Mouse (Mus musculus) hindbrain, embryonic 15.5 days (tissue): ENCODE data around the gene Csad. TPM values are rescaled to one million over a fixed set of nuclear protein-coding genes. Genes with fewer than 3 reads are reported as not detected.

Experiments
- ATAC-seq: fragments of 200-750 bp; cut with Nextera tagmentation; 2 replicates; pipeline ENCODE4 v1.8.0; 2017; ENCODE audit warnings: low read depth, moderate number of reproducible peaks, moderate TSS enrichment; ENCODE audit not compliant: low FRiP score
- H3K27ac ChIP-seq: fragments of 300-500 bp; sonication (generic); replicated peaks from 2 replicates; pipeline ENCODE4 v1.5.1; 2015; ENCODE audit warnings: mild to moderate bottlenecking, inconsistent platforms
- H3K27me3 ChIP-seq: fragments of 300-500 bp; sonication (generic); 2 replicates; pipeline ENCODE4 v1.6.1; 2015; ENCODE audit warnings: control low read depth, inconsistent platforms
- H3K36me3 ChIP-seq: fragments of 300-500 bp; sonication (generic); 2 replicates; pipeline ENCODE4 v1.6.1; 2015; ENCODE audit warnings: control low read depth, inconsistent platforms
- H3K4me1 ChIP-seq: fragments of 300-500 bp; sonication (generic); replicated peaks from 2 replicates; pipeline ENCODE4 v1.6.1; 2015; ENCODE audit warnings: control low read depth, inconsistent platforms
- H3K4me2 ChIP-seq: fragments of 300-500 bp; sonication (generic); 2 replicates; pipeline ENCODE4 v1.6.1; 2015; ENCODE audit warnings: moderate library complexity, mild to moderate bottlenecking, inconsistent platforms
- H3K4me3 ChIP-seq: fragments of 300-500 bp; sonication (generic); 2 replicates; pipeline ENCODE4 v1.5.1; 2015; ENCODE audit warnings: mild to moderate bottlenecking, inconsistent platforms
- H3K9ac ChIP-seq: fragments of 300-500 bp; sonication (generic); 2 replicates; pipeline ENCODE4 v1.6.1; 2015; ENCODE audit warnings: inconsistent platforms
- H3K9me3 ChIP-seq: fragments of 300-500 bp; sonication (generic); 2 replicates; pipeline ENCODE4 v1.6.1; 2016; ENCODE audit warnings: control low read depth, inconsistent platforms
- WGBS: fragments of 180-500 bp; shearing (Covaris S2); methylation state at CpG from one replicate; pipeline ENCODE4 v1.1.7; 2015; 5-methylcytosine and 5-hydroxymethylcytosine counted together
- polyA plus RNA-seq: library from polyadenylated mRNA; unstranded; fragments of >200 nt; fragmentation: Nextera tagmentation; extraction: Ambion mirVana; gene quantifications from 2 replicates; pipeline ENCODE4 v1.2.1, GENCODE M21; 2015

Gene Csad
- polyA plus RNA-seq: 39.2 and 40.1 TPM in 2 replicates

DNA sequence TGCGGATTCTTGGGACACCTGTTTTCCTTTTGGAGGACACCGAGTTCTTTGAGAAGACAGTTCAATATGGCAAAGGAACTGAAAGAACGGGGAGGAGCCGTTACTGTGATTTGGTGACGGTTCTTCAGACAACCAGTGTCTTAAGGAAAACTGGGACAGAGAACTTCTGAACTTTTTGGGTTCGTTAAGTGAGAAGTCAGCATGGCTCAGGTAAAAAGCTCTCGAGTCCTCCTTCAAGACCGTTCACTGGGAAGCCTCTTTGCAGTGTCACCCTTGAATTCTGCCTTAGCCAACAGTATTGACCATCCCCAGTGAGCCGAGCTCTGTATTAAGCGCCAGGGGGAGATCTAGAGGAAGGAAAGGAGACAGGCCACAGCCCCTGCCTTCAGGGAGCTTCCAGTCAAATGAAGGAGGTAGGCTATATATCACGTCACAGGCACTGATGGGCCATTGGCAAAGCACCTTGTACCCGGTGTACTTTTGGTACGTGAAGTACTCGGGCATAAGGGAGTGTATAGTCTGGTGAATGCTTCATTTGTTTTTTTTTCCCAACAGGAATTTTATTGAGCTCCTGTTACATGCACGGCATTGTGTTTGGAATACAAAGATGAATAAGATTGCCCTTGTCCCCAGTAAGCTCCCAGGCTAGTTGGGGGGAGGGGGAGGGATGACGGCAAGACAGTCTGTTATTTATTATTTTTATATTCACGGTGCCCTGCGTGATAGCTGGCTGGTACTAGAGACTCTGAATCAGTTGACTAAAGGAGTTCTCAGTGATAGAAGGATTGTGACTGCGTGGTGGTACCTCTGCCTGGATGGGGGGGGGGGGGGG is at the start of gene Csad:
Gene Csad (minus strand): TSS at position 51 of the 832 bp plus-strand sequence.
- Histone ChIP-seq H3K27me3 (no peaks in the 10 kb centered on the region), H3K9ac (peak within 1 kb of the TSS; percentile 85), H3K4me3 (peak within 1 kb of the TSS; percentile 70), H3K36me3 (peaks cover 17% of the 10 kb centered on the region), H3K4me2 (peak within 1 kb of the TSS; percentile 67), H3K27ac (peak within 1 kb of the TSS; percentile 98), H3K9me3 (no peaks in the 10 kb centered on the region), H3K4me1 (peaks cover 49% of the 10 kb centered on the region)
- 47% methylated on average over 19 of the region's 19 CpGs for WGBS
- no peak for ATAC-seq

DNA sequence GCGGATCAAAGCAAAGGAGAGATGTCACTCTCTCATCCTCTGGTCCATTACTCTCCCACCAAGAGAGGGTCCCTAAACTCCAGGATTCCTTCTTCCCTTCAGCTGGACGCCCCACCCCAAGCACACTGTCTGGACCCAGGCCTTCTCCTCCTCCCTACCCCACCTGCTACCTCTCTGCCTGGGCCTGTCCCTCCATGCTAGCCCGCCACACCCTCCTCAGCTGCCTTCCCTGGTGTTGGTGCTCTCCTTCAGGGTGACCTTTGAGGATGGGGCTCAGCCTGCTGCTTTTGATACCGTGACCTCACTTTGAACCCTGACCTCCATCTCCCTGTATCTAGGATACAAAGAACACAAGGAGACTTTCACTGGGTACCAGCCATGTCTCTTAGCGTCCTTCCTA is 46.0 kb upstream of the Csad start:
- ATAC-seq: no peak
- WGBS: 55% methylated on average over 5 of the region's 5 CpGs
- no peak overlapping the region for H3K4me2 ChIP-seq
- no peaks in the 10 kb centered on the region for H3K9me3 ChIP-seq
- no peak overlapping the region for H3K9ac ChIP-seq
- peaks cover 42% of the 10 kb centered on the region for H3K27me3 ChIP-seq
- H3K4me3 ChIP-seq: no peak overlapping the region
- H3K36me3 ChIP-seq: no peaks in the 10 kb centered on the region
- H3K27ac ChIP-seq: no peak overlapping the region
- peaks cover 27% of the 10 kb centered on the region for H3K4me1 ChIP-seq

DNA sequence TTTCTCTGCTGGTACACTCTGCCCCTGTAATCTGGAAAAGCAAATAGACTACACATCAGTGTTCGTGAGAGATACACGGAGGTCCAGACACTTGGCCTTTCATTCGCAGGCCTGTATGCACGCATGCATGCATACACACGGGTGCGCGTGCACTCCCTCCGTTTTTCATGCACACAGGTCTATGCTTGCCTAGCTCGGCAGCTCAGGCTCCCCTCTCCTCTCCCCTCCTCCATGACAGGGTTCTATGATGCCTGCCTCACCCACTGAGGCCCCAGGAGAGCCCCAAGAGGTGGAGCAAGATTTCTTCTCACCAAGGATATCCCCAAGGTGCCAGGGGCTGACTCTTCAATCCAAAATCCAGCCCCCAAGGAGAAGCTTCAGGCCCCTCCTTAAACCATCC is 45.4 kb upstream of the Csad start:
- no peak for ATAC-seq
- peak overlapping the region; percentile 47; the same call in 1 of the 2 replicates for H3K27ac ChIP-seq
- peaks cover 41% of the 10 kb centered on the region for H3K27me3 ChIP-seq
- H3K4me3 ChIP-seq: no peak overlapping the region
- no peak overlapping the region for H3K9ac ChIP-seq
- H3K4me1 ChIP-seq: peaks cover 32% of the 10 kb centered on the region
- peak overlapping the region; percentile 97; the same call in 1 of the 2 replicates for H3K4me2 ChIP-seq
- 44% methylated on average over 9 of the region's 9 CpGs for WGBS
- H3K36me3 ChIP-seq: no peaks in the 10 kb centered on the region
- no peaks in the 10 kb centered on the region for H3K9me3 ChIP-seq

DNA sequence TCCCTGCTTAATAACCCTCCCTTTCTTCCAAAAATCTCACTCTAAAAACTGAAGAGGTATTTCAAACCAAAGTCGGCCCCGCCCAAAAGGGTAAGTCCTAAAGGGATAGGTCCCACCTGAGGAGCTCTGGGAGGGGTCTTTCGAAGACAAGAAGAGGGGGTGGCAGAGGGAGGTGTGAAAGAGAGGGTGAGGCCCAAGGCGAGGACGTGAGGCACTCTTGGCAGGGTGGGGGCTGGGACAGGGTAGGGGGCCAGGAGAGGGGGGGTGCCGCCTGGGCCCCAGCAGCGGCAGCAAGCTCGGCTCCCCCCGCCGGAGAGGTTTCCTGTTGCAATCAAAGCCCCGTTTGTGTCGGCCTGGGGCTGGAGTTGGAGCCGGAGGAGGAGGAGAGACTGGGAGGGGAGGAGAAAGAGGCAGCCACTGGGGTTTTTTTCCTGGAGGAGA is 44.7 kb upstream of the Csad start:
- H3K36me3 ChIP-seq: no peaks in the 10 kb centered on the region
- ATAC-seq: no peak
- H3K9ac ChIP-seq: no peak overlapping the region
- H3K27ac ChIP-seq: peak overlapping the region; percentile 47
- H3K9me3 ChIP-seq: no peaks in the 10 kb centered on the region
- H3K4me3 ChIP-seq: no peak overlapping the region
- H3K27me3 ChIP-seq: peaks cover 42% of the 10 kb centered on the region
- peak overlapping the region; percentile 97 for H3K4me2 ChIP-seq
- 7% methylated on average over 13 of the region's 13 CpGs for whole genome bisulfite sequencing
- peaks cover 39% of the 10 kb centered on the region for H3K4me1 ChIP-seq

DNA sequence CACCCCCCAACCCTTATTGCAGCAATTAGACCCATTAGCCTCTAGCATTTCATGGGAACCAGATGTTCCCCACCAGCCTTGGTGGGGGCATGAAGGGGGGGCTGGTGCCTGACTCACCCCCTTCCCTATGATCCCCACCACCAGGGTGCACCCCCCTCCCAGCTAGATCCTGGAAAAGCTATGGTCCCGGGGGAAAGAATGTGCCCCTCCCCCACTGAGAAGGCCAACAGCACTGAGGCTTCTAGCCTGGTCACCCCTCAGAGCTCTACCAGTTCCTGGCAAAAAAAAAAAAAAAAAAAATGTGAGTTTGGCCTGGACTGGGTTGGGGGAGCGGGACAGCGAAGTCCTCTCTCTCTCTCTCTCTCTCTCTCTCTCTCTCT is 44.3 kb upstream of the Csad start:
- Histone ChIP-seq H3K9me3 (no peaks in the 10 kb centered on the region), H3K4me1 (peaks cover 44% of the 10 kb centered on the region), H3K27me3 (peaks cover 46% of the 10 kb centered on the region), H3K9ac (no peak overlapping the region), H3K4me2 (peak overlapping the region; percentile 97), H3K36me3 (no peaks in the 10 kb centered on the region), H3K27ac (no peak overlapping the region; the same call in 1 of the 2 replicates), H3K4me3 (no peak overlapping the region)
- WGBS: 0% methylated on average over 2 of the region's 3 CpGs
- no peak for ATAC-seq

DNA sequence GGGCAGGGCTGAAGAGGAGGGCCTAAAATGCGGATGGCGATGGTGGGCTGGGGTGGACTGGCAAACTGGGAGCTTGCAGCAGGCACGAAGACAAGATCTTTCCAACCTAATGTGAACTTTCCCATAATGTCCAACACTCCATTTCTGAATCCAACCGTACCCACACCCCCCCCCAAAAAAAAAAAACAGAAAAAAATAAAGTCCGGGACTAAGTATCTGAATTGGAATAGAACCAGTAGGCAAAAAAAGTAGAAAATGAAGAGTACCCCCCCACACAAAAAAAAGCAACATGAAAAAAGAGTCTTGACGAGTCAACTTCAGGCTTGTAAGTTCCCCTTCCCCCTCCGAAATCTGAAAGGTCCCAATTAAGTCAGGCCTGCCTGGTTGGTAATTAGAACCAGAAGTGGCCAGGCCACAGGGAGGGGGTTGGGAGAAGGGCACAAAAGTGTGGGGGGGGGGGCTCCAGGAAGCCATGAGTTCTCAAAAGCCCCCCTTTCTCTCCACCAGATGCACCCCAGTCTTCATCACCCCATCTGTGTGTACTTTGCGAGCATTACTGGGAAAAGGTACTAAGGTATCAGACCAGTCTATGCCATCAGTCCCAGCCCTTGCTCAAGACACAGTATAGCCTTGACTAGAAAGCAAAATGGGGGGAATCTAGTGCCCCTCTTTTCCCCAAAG is 43.7 kb upstream of the Csad start:
- Histone ChIP-seq H3K9me3 (no peaks in the 10 kb centered on the region), H3K36me3 (no peaks in the 10 kb centered on the region), H3K4me2 (peak overlapping the region; percentile 97), H3K9ac (peak overlapping the region; percentile 67), H3K27ac (peak overlapping the region; percentile 89), H3K4me3 (peak overlapping the region; percentile 62), H3K4me1 (peaks cover 49% of the 10 kb centered on the region), H3K27me3 (peaks cover 52% of the 10 kb centered on the region)
- 11% methylated on average over 8 of the region's 8 CpGs for WGBS
- ATAC-seq: no peak

DNA sequence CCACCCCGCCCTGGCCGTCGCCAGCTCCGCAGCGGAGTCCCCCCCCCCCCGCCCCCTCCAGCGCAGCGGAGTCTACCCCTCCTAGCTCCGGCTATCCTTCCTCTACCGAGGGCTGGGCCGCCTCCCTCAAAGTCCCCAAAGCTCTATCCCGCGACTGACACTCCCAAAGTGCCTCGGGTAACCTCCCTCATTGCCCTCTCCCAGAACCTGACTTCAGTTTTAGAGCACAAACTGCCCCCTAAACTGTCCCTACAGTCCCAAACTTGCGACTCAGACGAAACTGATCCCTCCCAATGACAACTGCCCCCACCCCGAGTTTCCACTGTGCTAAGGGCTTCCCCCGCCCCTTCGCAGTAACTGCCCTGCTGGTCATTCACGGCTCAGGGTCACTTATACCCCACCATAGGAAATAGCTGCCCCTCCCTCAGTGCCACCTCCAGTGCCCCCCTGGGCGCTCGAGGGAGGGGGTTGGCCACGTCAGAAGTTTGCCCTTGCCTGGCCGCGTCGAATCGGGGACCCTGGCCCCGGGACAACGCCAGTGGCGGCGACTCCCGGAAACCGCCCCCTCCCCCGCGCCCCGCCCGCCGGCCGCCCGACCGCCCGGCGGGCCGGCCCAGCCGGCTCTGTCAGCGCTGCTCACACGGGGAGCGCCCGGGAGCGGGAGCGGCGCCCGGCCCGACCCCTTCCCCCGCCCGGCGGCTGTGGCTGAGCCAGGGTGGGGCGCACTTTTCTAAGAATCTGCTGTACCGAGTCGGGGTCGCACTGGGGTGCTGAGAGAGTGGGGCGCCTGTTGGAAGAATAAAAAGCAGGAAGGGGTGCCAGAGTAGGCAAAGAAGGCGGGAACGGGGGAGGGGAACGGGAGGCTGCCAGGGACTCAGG is 43.0 kb upstream of the Csad start:
- under 1% methylated on average over 32 of the region's 65 CpGs for WGBS
- ATAC-seq: peak; percentile 35; the same call in 1 of the 2 replicates

DNA sequence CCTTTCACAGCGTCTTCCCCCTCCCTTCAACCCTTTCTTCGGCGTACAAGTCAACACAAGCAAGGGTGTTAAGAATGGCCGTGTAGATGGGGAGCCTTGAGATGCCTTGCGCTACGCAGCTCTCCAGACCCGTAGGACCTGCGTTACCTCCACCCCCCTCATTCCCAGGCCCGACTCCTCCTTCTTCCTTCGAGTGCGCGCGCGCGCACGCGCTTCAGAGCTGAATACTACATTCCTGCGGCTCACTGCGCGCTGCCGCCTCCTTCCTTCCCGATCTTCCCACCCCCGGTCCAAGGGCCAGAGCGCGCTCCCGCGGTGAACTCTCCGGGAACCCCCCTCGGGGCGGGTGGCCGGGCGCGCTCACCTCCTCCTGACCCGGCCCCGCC is 42.3 kb upstream of the Csad start:
- Histone ChIP-seq H3K27me3 (peaks cover 53% of the 10 kb centered on the region), H3K4me1 (peaks cover 51% of the 10 kb centered on the region), H3K9ac (peak overlapping the region; percentile 67), H3K4me3 (peak overlapping the region; percentile 62), H3K36me3 (no peaks in the 10 kb centered on the region), H3K4me2 (peak overlapping the region; percentile 97), H3K9me3 (no peaks in the 10 kb centered on the region), H3K27ac (peak overlapping the region; percentile 89)
- peak; percentile 84 for ATAC-seq
- 0% methylated on average over 32 of the region's 35 CpGs for WGBS

More for the DNA sequence above, 43.0 kb upstream of the Csad start:
- peak overlapping the region; percentile 89 for H3K27ac ChIP-seq
- peak overlapping the region; percentile 97 for H3K4me2 ChIP-seq
- peaks cover 57% of the 10 kb centered on the region for H3K27me3 ChIP-seq
- H3K4me3 ChIP-seq: peak overlapping the region; percentile 62
- H3K36me3 ChIP-seq: no peaks in the 10 kb centered on the region
- peak overlapping the region; percentile 67 for H3K9ac ChIP-seq
- H3K4me1 ChIP-seq: peaks cover 51% of the 10 kb centered on the region
- H3K9me3 ChIP-seq: no peaks in the 10 kb centered on the region

DNA sequence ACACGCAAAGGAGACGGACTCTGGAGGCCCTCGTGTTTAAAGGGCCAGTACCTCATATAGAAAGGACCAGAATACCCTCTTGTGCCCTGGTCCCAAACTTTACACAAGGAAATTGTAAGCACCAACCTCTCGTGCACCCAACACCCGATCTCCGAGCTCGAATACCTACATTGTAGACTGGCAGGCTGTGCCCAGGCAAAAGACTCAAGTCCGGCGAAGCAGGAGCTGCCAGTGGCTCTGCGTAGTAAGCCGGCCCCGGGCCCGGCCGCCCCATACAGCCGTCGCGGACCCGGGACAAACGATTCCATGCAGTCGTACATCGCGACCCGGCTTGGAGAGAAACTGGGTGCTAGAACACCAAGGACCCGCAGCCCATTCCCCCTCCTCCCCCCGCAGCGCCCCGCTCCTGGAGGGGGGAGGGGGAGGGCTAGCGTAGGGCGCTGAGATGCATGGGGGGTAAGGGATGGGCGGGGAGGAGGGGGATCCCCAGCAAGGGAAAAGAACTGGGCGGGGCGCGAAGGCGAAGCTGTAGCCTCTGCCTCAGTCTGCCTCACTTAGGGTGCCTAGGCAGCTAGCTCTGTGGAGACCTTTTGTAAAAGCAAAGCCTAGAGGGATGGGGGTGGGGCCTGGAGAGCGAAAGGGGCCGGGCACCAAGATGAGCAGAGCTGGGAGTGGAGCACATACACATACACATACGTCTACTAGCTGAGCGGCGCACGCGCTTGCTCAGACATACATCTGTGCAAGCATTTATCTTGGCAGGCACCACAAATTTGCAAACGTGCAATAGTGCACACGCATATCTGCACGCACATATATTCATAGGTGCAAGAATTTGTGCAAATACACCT is 41.6 kb upstream of the Csad start:
- H3K4me1 ChIP-seq: peaks cover 51% of the 10 kb centered on the region
- peak overlapping the region; percentile 67 for H3K9ac ChIP-seq
- no peaks in the 10 kb centered on the region for H3K36me3 ChIP-seq
- peaks cover 50% of the 10 kb centered on the region for H3K27me3 ChIP-seq
- H3K27ac ChIP-seq: peak overlapping the region; percentile 89
- peak; percentile 85 for ATAC-seq
- H3K9me3 ChIP-seq: no peaks in the 10 kb centered on the region
- peak overlapping the region; percentile 62 for H3K4me3 ChIP-seq
- peak overlapping the region; percentile 97 for H3K4me2 ChIP-seq
- under 1% methylated on average over 41 of the region's 44 CpGs for WGBS

DNA sequence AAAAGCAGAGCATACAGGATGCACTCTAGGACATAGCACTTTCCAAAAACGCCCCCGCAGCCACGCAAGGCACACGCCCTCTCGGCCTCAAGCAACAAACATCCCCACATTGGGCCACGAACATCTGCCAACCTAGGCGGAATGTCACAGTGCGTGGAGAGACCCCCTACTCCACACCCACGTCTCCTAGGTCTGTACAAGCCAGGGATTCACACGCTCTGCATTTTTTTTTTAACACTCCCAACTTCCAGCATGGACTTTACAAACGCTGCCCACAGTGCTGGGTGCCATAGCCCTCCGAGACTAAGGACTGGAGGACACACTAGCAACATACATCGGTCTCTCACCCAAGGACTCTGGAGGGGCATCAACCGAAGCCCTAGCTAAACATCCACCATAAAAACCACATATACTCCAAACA is 40.9 kb upstream of the Csad start:
- no peak for ATAC-seq

More for the DNA sequence above, 40.9 kb upstream of the Csad start:
- Histone ChIP-seq H3K4me1 (peaks cover 51% of the 10 kb centered on the region), H3K27me3 (peaks cover 49% of the 10 kb centered on the region), H3K9ac (peak overlapping the region; percentile 67), H3K9me3 (no peaks in the 10 kb centered on the region), H3K4me3 (peak overlapping the region; percentile 62), H3K36me3 (no peaks in the 10 kb centered on the region), H3K4me2 (peak overlapping the region; percentile 97), H3K27ac (peak overlapping the region; percentile 89)
- 6% methylated on average over 14 of the region's 14 CpGs for WGBS
